ENCODE assay signal across 11 mouse cellular contexts in genomic region chr9:44126746-44127145, GRCm38 (mm10). TPM values are rescaled to one million over a fixed set of nuclear protein-coding genes. Genes with fewer than 3 reads are reported as not detected.
DNase-seq lines count a peak whose midpoint lies in the region; TF ChIP-seq lines count a peak whose summit lies in the region.
"Had no signal": no experiment of that assay in that cellular context is flagged by ENCODE, and none has a peak within 500 bp of the region (broad histone marks: within the 10 kb centered on the region; RNA-seq: fewer than 3 reads in every experiment).

No protein-coding gene starts in this region.

- WGBS in heart, adult 2 months = 59% methylated on average over 3 of the region's 3 CpGs

- H3K4me3 ChIP-seq in heart, adult 2 months = no peak overlapping the region
- no peak overlapping the region for H3K4me3 ChIP-seq in layer of hippocampus, adult 2 months
- H3K4me3 ChIP-seq in brown adipose tissue, adult 24 weeks (ENCODE audit: insufficient read depth, low read depth, low read length) = no peak overlapping the region
- H3K4me3 ChIP-seq: hindbrain, embryonic 10.5 days had no signal

- H3K9ac ChIP-seq in heart, adult 2 months (ENCODE audit: low read depth, low read length) = no peak overlapping the region

- H3K27ac ChIP-seq in heart, adult 2 months = peak overlapping the region; percentile 60
- H3K27ac ChIP-seq in layer of hippocampus, adult 2 months = peak overlapping the region; percentile 39
- H3K27ac ChIP-seq in brown adipose tissue, adult 24 weeks (replicated peaks; ENCODE audit: low read depth, low read length) = peak overlapping the region; percentile 85
- H3K27ac ChIP-seq: macrophage had no signal

- H3K79me2 ChIP-seq in heart, adult 2 months (replicated peaks; ENCODE audit: control insufficient read depth, insufficient read depth, low read length) = no peaks in the 10 kb centered on the region

- H3K27me3 ChIP-seq in heart, adult 2 months (ENCODE audit: control insufficient read depth, insufficient read depth, low read length) = no peaks in the 10 kb centered on the region

- no peaks in the 10 kb centered on the region for H3K36me3 ChIP-seq in heart, adult 2 months (ENCODE audit: control insufficient read depth, insufficient read depth, low read length)
- H3K36me3 ChIP-seq: hindbrain, embryonic 10.5 days had no signal

- no peak for TF ChIP-seq POLR2A in heart, adult 2 months (IDR thresholded peaks at IDR 0.05; ENCODE audit: insufficient read depth, low read depth, low read length)

- peaks cover 14% of the 10 kb centered on the region for H3K4me1 ChIP-seq in heart, adult 2 months (ENCODE audit: control insufficient read depth, insufficient read depth, low read length)
- peaks cover 15% of the 10 kb centered on the region for H3K4me1 ChIP-seq in brown adipose tissue, adult 24 weeks (ENCODE audit: control insufficient read depth, insufficient read depth, insufficient read length, low read length)

- TF ChIP-seq EP300 in heart, adult 2 months (IDR thresholded peaks at IDR 0.05; ENCODE audit: insufficient read depth, low read depth, low read length) = no peak

- DNase-seq in heart, adult 2 months = peak in 1 of 2 experiments; percentile 19
- no peak for DNase-seq in heart, adult 18-20 months
- DNase-seq in layer of hippocampus, adult 2 months (ENCODE audit: low spot score in 2 of 2) = no peak
- DNase-seq in layer of hippocampus, adult 9-11 months = no peak
- DNase-seq in neural tube, embryonic 10.5 days (ENCODE audit: extremely low spot score, low spot score) = peak; percentile 12
- DNase-seq in cerebellum, postnatal 25 days = no peak
- DNase-seq in spleen, postnatal 14 days (ENCODE audit: low spot score in 2 of 2) = no peak

- intact Hi-C loops in heart, adult 2 months (cut with DNase I) = loop anchor here (1.0 to 5.0 kb wide), 6 partner anchors 20 to 264 kb away; partner anchors contain the start of gene Cbl

- TF ChIP-seq CTCF in heart, adult 2 months (IDR thresholded peaks at IDR 0.05) = no peak
- TF ChIP-seq CTCF in layer of hippocampus, adult 2 months (conservative IDR thresholded peaks at IDR 0.05) = no peak

RNA-seq across cellular contexts. Expression of gene Mcam, which starts 7.5 kb away (rescaled TPM):
- 10 to 100 TPM; 31.6 to 32.5 TPM for total RNA-seq in heart, adult 2 months (2021)
- 49.8 and 70.9 TPM in 2 replicates for polyA plus RNA-seq in heart, adult 2 months (2012; rRNA removed)
- total RNA-seq in heart, adult 18-20 months (2021) = 10 to 100 TPM; 31.0 to 38.6 TPM
- 10 to 100 TPM; 10.1 to 15.9 TPM for total RNA-seq in layer of hippocampus, adult 2 months (2021)
- 27.8 and 28.1 TPM in 2 replicates for polyA plus RNA-seq in brown adipose tissue, adult 24 weeks (2012; ENCODE audit: insufficient read depth, insufficient read length, missing spikeins)
- polyA plus RNA-seq: macrophage had no signal

RNA-seq across cellular contexts. Expression of gene Rnf26, which starts 13.4 kb away (rescaled TPM):
- total RNA-seq in heart, adult 2 months (2021) = 1 to 10 TPM; 6.5 to 6.7 TPM
- 7.3 and 10.4 TPM in 2 replicates for polyA plus RNA-seq in heart, adult 2 months (2012; rRNA removed)
- 1 to 10 TPM; 5.9 to 6.0 TPM for total RNA-seq in heart, adult 18-20 months (2021)
- total RNA-seq in layer of hippocampus, adult 2 months (2021) = 10 to 100 TPM; 29.2 to 30.7 TPM
- polyA plus RNA-seq in brown adipose tissue, adult 24 weeks (2012; ENCODE audit: insufficient read depth, insufficient read length, missing spikeins) = 8.7 and 10.4 TPM in 2 replicates

RNA-seq across cellular contexts. Expression of gene Gm49380, which starts 13.4 kb away (rescaled TPM):
- under 1 TPM; 0.21 to 0.23 TPM for total RNA-seq in heart, adult 2 months (2021)
- polyA plus RNA-seq in heart, adult 2 months (2012; rRNA removed) = not detected in 2 replicates
- total RNA-seq in heart, adult 18-20 months (2021) = under 1 TPM in 1 of 2 experiments, not detected in 1; 0.37 TPM
- under 1 TPM; 0.27 to 0.38 TPM for total RNA-seq in layer of hippocampus, adult 2 months (2021)
- polyA plus RNA-seq in brown adipose tissue, adult 24 weeks (2012; ENCODE audit: insufficient read depth, insufficient read length, missing spikeins) = not detected in 2 replicates
- polyA plus RNA-seq: spleen, adult 2 months had no signal

RNA-seq across cellular contexts. Expression of gene C1qtnf5, which starts 19.7 kb away (rescaled TPM):
- 1 to 10 TPM; 4.8 to 7.6 TPM for total RNA-seq in heart, adult 2 months (2021)
- polyA plus RNA-seq in heart, adult 2 months (2012; rRNA removed) = 9.4 and 13.8 TPM in 2 replicates
- total RNA-seq in heart, adult 18-20 months (2021) = 1 to 10 TPM; 5.6 to 5.9 TPM
- 10 to 100 TPM; 12.3 to 14.4 TPM for total RNA-seq in layer of hippocampus, adult 2 months (2021)
- polyA plus RNA-seq in brown adipose tissue, adult 24 weeks (2012; ENCODE audit: insufficient read depth, insufficient read length, missing spikeins) = 3.6 and 3.7 TPM in 2 replicates
- polyA plus RNA-seq: macrophage had no signal

RNA-seq across cellular contexts. Expression of gene Mfrp, which starts 25.2 kb away (rescaled TPM):
- total RNA-seq in heart, adult 2 months (2021) = under 1 TPM in 1 of 2 experiments, not detected in 1; 0.05 TPM
- 0.04 and 0.12 TPM in 2 replicates for polyA plus RNA-seq in heart, adult 2 months (2012; rRNA removed)
- not detected for total RNA-seq in heart, adult 18-20 months (2021)
- 1 to 10 TPM in 1 of 2 experiments, not detected in 1; 1.3 TPM for total RNA-seq in layer of hippocampus, adult 2 months (2021)
- polyA plus RNA-seq in brown adipose tissue, adult 24 weeks (2012; ENCODE audit: insufficient read depth, insufficient read length, missing spikeins) = not detected in 2 replicates
- polyA plus RNA-seq: macrophage had no signal
